Mouse (Mus musculus): ENCODE measurements around the gene Pfpl.

- TF ChIP-seq POLR2A (IDR thresholded peaks at IDR 0.05; ENCODE audit: extremely low read depth, insufficient read depth, low read length) (no peak), CTCF (IDR thresholded peaks at IDR 0.05; ENCODE audit: extremely low read depth, insufficient read depth, low read length) (no peak)
These were observed 46.2 kb downstream of the Pfpl start for GRCm38 (mm10) chr19:12473951-12474350.

All from cortical plate, adult 2 months (tissue).